Mouse (Mus musculus) cerebellum, postnatal 14 days (tissue): ENCODE data around the gene Mex3a.

Experiments used
- DNase-seq, 2 experiments: peaks; one replicate each; pipeline ENCODE4 v3.0.0; 2021; ENCODE audit warnings: mixed read lengths in 2 of 2

Mex3a gene

DNA sequence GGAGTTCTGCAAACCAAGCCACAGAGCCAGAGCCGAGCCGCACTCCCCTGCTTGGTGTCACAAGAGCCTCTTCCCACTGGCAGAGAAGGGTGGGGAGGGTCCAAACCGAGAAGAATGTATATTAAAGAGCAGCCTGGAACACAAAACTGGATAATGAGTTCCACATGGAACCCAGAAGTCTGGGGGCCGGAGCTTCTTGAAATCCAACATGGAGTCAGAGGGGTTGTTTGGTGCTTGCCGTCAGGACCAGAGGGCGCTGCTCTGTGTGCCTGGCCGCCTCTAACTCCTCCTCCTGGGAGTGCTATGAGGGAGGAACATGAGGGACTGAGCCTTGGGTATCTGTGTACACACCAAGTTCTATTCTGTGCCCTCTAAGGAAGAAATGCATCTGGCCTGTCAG, 26.4 kb upstream of the Mex3a start:
- DNase-seq = no peak

DNA sequence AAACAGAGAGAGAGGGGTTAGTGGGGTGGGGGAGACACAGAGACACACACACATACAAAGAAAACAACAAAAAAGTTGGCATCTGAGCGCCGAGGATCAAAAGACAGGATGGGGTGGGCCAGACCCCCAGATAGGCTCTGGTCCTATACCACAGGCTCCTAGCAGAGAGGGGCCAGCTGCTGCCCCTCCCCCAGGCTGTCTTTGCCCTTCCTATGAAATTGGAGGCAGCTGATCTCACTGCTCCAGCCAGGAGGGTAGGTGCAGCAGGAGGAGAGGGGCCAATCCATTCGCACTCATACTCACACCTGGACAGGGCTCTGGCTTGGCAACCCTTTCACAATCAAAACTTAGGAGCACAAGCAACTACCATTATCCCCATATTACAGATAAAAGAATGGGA, 22.9 kb upstream of the Mex3a start:
- no peak for DNase-seq

DNA sequence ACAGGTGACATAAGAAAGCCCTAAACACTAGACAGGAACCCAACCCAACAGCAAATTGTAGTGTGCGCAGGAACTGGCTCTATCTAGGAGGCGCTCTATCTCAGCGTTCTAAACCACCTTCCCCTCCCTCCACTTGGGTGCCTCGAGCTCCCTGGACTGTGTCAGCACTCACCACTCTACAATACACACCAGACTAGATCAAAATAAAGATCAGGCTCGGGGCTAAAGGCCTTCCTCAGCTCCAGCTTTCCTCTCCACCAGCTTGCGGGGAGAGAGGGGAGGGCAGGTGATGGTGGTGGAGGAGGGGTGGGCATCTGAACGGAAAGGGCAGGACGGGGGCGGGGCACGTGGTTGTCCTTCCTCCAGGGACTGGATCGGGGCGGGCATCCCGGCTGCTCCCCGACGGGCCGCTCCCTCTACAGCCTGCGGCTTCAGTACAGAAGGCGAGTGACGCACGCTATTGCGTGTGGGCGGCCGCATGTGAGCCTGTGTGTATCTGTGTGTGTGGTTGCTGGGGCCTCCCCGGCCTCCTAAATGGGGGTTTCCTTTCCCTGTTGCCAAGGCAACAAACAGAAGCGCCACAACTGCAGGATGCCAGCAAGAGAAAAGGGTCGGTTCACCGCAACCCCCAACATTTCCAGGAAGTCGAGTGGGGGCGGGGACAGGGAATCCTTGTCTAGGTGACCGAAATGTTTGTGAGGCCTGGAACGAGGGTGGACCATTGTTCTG, 22.3 kb upstream of the Mex3a start, which contains the start of gene Lmna:
Gene Lmna (minus strand): TSS at position 265 of the 729 bp plus-strand sequence.
- peak; percentile 94 to 97 for DNase-seq

DNA sequence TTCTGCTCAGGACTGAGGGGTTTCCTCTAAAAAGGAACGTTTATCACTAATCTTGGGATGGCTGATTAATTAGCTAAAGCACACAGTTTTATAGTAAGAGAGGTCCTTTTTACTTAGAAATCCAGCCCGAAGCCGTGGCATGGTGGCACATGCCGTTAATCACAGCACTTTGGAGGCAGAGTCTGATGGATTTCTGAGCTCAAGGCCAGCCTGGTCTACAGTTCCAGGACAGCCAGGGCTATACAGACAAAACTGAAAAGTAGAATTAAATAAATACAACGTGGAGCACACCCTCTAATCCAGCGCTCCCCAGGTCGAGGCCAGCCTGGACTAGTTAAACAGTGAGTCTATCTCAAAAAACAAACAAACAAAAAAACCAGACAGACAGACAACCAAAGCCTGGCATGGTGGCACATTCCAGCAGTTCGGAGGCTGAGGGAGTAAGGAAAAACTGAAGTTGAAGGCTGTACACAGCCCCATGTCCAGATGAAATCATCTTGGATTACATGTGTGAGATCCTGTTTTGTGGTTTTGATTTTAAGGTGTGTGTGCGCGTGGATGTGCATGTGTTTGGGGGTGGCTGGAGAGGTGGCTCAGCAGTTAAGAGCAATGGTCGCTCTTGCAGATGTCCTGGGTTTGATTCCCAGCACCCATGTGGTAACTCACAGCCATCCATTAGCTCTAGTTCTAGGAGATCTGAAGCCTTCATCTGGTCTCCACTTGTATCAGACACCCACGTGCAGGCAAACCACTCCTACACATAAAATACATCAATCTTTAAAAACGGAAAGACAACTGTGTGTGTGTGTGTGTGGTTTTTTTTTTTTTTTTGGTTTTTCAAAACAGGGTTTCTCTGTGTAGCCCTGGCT, 21.5 kb upstream of the Mex3a start:
- no peak for DNase-seq

DNA sequence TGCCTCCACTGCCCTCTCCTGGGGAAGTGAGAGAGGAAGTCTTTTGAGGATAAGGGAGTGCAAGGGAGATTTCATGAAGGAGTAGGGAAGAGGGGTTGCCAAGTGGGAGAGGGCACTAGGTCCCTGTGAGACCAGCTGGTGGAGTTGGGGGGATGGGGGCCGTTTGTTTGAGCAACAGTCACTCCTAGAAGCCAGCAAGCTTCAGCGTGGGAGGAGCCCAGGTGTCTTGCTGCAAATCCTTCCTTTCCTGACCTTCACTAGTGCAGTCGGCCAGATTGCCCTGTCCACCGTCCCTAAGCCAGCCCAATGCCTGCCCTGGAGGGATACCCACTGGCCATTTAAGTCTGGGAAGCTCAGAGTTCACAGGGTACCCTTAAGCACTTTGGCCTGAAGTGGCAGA, 20.6 kb upstream of the Mex3a start:
- DNase-seq = no peak

DNA sequence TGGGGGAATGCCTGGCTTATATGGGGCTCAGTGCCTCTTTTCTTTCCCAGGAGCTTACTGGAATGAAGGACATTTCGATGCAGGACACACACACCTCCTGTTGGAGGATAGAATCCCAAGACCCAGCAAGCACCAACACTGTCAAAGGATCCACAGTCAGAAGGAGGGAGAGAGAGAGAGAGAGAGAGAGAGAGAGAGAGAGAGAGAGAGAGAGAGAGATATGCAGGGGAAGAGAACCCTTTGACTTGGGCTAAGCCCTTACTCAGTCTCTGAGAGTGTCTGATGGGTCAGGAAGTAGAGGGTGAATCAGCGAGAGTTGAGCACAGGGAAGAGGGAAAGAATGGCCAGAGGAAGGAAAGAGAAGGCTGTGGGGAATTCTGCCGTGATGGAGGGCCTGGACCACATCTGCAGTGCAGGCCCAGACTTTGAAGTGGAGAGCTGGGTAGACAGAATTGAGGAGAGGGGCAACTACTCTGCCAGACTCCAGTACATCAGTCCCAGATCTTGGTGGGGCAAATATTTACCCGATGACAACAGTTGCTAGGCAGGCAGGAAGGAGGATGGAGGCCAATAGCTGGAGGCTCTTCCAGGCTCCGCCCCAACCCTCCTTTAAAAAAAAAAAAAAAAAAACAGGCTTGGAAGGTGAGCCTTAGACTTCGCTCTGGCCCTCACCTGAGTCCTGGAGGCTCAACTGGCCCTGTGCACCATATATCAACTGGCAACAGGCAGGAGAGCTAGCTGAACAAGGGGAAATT, 19.9 kb upstream of the Mex3a start:
- no peak for DNase-seq

DNA sequence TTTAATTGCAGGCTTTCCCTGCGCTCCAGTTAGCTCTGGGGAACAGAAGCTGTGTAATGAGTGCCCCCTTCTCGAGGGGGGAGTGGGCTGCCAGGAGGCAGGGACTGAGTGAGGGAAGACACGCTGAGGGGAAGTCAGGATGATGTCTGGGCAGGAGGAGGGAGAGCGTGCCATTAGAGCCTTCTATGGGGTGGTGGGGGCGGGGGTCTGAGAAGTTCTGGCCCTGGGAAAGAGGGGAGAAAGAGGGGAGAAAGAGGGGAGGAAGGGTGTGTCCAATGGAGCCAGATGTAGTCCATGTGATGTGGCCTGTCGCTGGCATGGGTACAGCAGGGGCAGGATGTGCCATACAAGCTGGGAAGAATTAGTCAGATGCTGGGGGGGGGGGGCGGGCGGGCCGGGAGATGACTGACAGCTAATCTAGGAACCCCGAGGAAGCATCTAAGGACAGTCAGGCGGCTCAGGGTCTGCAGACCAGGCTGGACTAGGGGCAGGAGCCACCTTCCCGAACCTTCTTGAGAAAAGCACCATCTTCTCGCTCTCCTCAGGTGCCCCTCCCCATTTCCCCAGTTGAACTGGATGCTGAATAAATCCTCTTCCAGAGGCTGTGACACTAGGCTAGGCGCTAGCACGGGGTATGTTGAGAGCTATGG, 19.2 kb upstream of the Mex3a start:
- no peak for DNase-seq

DNA sequence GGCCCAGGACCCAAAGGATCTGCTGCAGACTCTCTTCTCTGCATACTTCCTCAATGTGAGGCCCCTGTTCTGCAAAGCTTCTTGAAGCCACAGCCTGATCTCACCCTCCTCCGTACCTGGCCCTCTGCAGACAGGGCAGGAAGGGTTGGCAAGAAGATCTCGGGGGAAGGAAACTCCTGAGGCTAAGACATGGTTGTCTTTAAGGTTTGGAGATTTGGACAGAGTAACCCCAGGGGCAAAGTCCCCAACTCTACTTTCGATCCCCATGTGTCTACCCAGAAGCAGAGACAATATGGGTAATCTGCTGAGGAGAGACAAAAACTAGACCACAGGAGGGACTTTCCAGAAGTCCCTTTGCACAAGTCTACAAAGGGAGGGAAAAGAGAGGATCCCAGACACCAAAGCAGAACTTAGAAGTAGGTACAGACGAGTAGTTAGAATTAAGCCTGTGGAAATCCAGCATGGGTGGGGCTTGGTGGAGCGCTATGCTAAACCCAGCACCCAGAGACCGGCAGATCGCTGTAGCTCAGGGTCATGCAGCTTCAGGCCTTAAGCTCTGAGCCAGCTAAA, 18.6 kb upstream of the Mex3a start:
- DNase-seq = no peak

DNA sequence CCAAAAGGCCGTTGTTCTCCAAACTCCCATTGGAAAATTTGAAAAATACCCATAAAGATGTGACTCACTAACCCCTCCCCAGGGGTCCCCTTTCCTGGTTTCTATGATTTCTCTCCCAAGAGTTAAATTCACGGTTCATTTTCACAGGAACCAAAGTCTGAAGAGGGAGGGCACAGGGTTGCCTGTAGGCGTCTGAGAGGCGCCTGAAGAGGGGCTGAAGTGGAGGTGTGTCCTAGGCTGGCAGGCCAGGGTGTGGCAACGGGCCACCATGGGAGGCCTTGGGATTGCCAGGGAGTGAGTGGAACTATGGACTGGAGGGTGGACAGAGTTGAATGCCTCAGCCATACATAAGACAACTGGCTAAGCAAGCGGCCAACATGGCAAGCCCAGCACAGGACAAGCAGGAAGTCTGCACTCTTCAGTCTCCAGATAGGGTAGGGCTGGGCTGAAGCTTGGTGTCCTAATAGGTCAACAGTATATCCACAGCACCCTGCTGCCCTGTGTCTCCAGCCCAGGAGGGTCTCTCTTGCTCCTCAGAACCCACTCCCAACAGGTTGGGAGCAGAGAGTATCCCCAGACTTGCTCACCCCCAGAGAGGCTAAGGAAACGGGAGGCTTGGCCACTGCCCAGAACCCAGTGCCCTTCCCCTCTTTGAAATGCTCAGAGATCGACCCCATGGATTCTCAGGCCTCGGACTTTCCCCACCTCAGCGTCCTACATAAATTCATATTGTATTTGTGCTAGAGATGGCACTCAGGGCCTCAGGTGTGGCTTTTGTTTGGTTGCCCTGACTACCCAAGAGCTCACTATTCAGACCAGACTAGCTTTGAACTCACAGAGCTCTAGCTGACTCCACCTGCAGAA, 17.7 kb upstream of the Mex3a start:
- no peak for DNase-seq

DNA sequence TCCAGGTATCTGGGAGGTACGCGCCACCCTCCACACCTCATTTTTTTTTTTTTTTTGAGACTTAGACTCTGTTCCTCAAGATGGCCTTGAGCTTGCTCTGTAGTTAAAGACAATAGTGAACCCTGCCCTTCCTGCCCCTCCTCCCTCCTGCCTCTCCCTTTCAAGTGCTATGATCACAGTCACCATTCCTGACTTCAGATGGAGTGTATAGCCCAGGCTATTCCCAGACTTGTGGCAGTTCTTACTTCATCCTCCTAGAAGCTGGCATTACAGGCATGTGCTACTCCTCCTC, 17.2 kb upstream of the Mex3a start:
- no peak for DNase-seq

DNA sequence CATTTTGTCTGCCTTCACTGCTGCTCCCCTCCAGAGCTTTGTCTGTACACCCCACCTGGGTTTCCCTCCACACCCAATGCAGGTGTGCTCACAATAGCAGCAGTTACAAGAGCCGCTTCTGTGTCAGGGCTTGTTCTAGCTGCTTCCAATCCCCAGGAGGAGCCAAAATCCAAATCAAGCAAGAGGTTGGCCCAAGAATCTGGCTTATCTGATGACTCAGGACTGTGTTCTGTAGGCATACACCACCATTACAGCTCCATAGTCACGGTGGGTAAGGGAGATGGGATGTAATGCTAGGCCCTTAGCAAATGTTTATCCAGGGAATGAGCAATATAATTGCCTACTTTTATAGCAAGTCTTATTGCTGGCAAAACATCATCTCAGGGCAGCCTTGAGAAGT, 15.8 kb upstream of the Mex3a start:
- no peak for DNase-seq

DNA sequence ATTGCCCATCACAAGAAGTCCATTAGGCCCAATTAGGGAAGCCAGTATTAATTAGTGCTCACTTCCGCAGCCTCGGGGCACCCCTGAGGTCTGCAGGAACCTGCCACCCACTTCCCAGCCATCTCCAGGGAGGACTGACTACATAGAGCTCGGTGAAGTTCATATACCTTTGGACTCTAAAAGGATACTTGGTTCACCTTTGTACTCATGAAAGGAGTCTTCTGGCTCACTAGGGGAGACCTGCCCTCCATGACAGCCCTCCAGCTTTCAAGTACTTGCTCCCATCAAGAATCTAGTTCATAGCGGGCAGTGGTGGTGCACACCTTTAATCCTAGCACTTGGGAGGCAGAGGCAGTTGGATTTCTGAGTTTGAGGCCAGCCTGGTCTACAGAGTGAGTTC, 13.8 kb upstream of the Mex3a start:
- no peak for DNase-seq

DNA sequence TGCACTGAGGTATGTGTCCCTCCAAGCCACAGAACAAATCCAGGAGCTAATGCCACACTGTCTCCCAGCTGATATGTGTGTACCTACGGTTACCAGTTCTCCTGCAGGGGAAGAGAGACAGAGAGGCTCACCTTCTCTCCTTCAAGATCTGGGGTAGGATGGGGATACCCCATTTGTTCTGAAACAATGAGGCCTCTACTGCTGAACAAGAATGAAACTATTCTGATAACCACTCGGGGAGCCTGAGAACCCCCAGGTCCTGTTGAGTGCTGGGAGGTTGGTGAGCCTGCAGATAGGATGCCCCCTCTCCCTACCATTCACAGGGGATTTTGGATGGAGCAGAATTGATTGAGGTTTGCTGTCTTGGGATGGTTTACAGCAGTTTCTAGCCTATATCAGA, 12.1 kb upstream of the Mex3a start:
- DNase-seq = no peak

DNA sequence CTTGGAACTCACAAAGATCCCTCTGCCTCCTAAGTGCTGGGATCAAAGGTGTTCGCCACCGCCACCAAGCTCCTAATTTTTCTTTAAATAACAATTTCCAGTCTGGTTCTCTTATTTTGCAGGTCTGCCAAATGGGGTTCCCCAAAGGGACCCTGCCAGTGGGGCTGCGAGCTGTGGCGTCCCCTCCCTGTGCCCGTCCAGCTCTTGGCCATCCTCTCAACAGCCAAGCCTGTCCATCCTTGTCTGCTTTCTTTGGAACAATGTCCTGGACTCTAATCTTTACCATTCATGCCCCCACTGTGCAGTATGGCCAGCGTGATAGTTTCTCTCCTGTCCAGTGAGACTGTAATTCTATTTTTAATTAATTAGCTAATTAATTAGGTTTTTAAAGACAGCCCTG, 11.0 kb upstream of the Mex3a start:
- DNase-seq = no peak

DNA sequence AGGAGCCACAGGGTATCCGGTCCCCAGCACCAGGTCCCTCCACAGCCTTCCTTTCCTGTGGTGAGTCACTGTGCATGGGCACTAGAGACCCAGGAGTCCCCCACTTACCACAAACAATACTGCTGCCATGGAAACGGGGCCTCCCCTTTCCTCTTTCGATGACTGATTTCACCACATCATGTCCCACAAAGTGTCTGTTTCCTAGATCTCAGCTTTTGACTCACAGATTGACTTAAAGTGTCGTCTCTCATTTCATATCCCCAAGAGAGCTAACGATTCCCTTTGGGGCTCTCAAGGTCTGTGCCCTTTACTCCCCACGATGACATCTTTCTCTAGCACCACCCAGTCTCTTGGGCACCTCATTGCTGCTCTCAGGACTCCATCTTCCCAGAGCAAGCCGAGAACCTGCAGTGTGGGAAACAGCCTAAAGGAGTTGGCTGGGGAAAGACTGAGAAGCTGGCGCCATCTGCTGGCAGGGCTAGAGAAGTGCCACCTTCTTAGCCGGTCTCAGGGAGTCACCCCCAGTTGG, 10.3 kb upstream of the Mex3a start:
- DNase-seq = peak; percentile 68 to 75

DNA sequence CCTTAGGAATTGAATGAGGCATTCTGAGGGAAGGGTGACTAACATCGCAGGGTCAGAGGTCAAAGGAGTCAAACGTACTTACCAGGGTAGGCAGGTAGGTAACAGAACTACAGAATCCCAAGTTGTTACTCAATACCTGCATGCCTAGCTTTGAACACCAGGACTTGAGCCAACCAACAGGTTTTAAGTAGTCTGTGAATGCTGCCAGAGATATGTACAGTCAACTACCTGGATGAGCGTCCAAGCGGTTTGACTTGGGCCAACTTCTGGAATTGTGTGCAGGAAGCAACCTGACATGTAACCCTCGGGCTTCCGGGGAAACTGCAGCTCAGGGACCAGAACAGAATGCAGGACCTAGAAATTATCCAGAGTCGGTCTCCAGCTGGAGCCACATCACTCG, 9.2 kb upstream of the Mex3a start:
- no peak for DNase-seq

DNA sequence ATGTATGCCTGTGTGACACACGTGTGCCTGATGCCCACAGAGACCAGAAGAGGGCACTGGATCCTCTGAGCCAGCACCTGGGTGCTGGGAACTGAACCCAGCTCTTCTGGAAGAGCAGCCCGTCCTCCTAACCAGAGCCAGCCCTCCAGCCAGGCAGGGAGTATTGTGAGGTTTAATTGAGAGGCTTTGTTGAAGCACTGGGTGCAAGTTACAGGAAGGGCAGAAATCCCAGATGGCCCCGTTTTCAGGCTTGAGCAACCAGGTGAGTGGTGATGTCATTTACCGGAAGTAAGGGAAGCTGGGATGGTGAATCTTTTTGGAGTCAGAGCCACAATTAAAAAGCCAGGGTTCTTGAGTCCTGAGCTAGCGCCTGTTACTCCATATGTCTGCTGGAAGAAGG, 7.2 kb upstream of the Mex3a start:
- no peak for DNase-seq

DNA sequence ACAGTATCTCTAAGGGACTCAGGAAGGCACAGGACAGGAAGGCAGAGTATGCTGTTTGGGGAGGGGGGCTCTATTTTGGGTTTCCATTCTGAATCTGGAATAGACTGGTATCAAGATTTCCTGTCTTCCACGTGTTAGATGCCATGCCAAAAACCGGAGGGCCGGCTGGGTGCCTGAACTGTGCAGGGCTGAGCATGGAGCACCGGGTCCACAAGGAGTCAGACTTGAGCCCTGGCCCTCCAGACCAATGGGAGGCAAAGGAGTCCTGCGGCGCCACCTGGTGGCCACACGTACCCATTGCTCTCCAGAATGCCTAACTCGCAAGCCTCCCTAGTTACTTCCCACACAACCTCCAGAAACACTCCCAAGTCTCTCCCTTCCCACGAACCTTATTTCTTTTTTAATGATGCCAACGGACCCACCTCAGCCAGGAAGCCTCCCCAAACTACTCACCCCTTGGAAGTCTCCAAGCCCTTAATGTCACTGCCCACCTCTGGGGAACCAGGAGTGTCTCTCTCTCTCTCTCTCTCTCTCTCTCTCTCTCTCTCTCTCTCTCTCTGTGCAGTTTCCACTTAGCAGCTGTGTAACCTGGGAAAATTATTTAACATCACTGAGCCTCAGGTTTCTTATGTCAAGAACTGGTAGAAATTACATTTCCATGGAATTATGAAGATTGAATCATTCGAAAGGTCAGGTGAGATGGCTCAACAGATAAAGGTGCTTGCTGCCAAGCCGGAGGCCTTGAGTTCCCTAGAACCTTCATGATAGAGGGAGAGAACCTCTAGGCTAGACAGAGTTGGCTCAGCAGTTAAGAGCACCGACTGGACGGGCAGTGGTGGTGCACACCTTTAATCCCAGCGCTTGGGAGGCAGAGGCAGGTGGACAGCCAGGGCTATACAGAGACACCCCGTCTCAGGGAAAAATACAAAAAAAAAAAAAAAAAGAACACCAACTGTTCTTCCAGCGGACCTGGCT, 5.8 kb upstream of the Mex3a start:
- peak; percentile 91 to 94 for DNase-seq

DNA sequence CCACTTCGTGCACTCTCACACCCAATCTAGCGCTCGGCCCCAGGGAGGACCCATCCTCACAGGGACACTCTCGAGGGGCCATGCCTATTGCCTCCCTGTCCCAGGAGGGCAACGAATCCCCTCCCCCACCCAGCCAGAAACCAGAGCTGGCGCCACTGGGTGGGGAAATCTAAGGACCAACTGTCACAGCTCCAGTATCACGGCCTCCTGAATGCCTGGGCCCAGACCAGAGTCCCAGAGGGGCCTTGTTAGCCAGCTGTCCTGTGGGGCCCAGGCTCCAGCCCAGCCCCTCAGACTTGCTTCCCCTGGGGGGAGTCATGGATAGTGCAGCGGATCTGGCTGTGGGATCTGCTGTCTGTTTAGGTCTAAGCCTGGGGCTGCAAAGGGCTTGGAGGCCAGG, 4.6 kb upstream of the Mex3a start:
- DNase-seq = no peak

DNA sequence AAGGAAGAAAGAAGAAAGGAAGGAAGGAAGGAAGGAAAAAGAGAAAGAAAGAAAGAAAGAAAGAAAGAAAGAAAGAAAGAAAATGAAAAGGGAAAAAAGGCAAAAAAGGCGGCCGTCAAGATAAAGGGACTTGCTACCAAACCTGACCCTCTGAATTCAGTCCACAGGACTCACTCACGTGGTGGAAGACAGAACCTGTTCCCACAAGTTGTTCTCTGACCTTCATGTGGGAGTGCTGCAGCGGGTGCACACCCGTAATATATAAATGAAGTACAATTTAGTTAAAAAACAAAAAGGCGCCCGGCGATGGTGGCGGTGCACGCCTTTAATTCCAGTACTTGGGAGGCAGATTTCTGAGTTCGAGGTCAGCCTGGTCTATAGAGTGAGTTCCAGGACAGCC, 3.5 kb upstream of the Mex3a start:
- DNase-seq = no peak
